Comparison of ENCODE assay signal across 8 mouse cellular contexts in the genomic region with DNA sequence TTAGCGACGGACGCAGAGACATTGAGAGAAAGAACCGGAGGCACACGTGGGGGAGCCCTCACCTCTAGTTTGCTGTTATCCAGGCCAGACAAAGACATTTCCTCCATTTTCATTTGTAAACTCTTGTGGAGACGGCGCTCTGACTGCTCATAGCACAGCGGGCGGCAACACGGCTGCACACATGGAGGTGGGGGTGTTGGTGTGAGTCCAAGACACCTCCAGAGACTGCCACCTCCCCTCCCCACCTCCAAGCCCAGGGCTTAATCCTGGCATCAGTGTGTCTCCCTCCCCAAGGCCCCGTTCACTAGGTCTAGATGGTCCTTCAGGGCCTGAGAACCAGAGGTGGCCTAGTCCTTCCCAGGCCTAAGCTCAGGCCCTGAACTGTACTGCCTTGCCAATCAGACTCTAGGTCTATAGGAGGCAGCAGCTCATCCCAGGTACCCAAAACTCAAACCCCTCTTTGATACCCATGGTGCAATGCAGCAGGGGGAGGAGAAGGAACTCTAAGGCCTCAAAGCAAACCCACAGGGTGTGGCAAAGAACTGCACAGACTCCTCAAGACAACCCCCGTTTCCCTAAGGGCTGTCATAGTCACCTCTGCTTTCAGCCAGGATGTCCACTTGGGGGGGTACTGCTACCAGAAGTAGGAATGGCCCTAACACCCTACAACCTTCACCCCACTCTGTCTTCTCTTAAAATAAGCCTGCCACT. TPM values are rescaled to one million over a fixed set of nuclear protein-coding genes. Genes with fewer than 3 reads are reported as not detected.
DNase-seq lines count a peak whose midpoint lies in the region; ATAC-seq and TF ChIP-seq lines count a peak whose summit lies in the region.

No protein-coding gene starts in this region.

- WGBS in embryonic facial prominence, embryonic 11.5 days: 79% methylated on average over 12 of the region's 12 CpGs
- 69% methylated on average over 12 of the region's 12 CpGs for WGBS in hindbrain, embryonic 13.5 days
- 50% methylated on average over 12 of the region's 12 CpGs for WGBS in lung, embryonic 16.5 days
- 17% methylated on average over 12 of the region's 12 CpGs for WGBS in olfactory bulb, adult 2 months

- H3K4me3 ChIP-seq in embryonic facial prominence, embryonic 11.5 days (ENCODE audit: low read depth, low read length): peak overlapping the region; percentile 96
- peak overlapping the region; percentile 71 for H3K4me3 ChIP-seq in hindbrain, embryonic 13.5 days
- peak overlapping the region; percentile 79 for H3K4me3 ChIP-seq in lung, embryonic 16.5 days (ENCODE audit: low read length)
- H3K4me3 ChIP-seq in olfactory bulb, adult 2 months (ENCODE audit: insufficient read depth, low read depth, low read length): peak overlapping the region; percentile 93

- no peaks in the 10 kb centered on the region for H3K27me3 ChIP-seq in embryonic facial prominence, embryonic 11.5 days (ENCODE audit: control insufficient read depth, insufficient read depth, low read length)
- H3K27me3 ChIP-seq in hindbrain, embryonic 13.5 days: no peaks in the 10 kb centered on the region
- H3K27me3 ChIP-seq in lung, embryonic 16.5 days (ENCODE audit: control insufficient read depth, insufficient read depth, low read depth, low read length): no peaks in the 10 kb centered on the region

- H3K36me3 ChIP-seq in embryonic facial prominence, embryonic 11.5 days (replicated peaks; ENCODE audit: control insufficient read depth, insufficient read depth, low read depth, low read length): peaks cover 9% of the 10 kb centered on the region
- H3K36me3 ChIP-seq in hindbrain, embryonic 13.5 days: peaks cover 44% of the 10 kb centered on the region
- H3K36me3 ChIP-seq in lung, embryonic 16.5 days (ENCODE audit: control insufficient read depth, insufficient read depth, low read length): peaks cover 27% of the 10 kb centered on the region

- peak overlapping the region; percentile 87 for H3K4me2 ChIP-seq in embryonic facial prominence, embryonic 11.5 days (ENCODE audit: low read depth, low read length)
- H3K4me2 ChIP-seq in hindbrain, embryonic 13.5 days: peak overlapping the region; percentile 93
- peak overlapping the region; percentile 56 for H3K4me2 ChIP-seq in lung, embryonic 16.5 days (ENCODE audit: low read depth, low read length)

- TF ChIP-seq POLR2A in olfactory bulb, adult 2 months (IDR thresholded peaks at IDR 0.05; ENCODE audit: insufficient read depth, low read depth, low read length): no peak

- H3K4me1 ChIP-seq in embryonic facial prominence, embryonic 11.5 days (ENCODE audit: control insufficient read depth, insufficient read depth, low read length): peaks cover 6% of the 10 kb centered on the region; the same call in 1 of the 2 replicates
- H3K4me1 ChIP-seq in hindbrain, embryonic 13.5 days (replicated peaks): peaks cover 29% of the 10 kb centered on the region
- peaks cover 18% of the 10 kb centered on the region for H3K4me1 ChIP-seq in lung, embryonic 16.5 days (replicated peaks; ENCODE audit: control insufficient read depth, insufficient read depth, low read length)
- H3K4me1 ChIP-seq in olfactory bulb, adult 2 months (ENCODE audit: control insufficient read depth, insufficient read depth, low read length): peaks cover 21% of the 10 kb centered on the region

- DNase-seq in 3T3-L1 (ENCODE audit: low read depth, low spot score): peak; percentile 87
- DNase-seq in CD4-positive helper T cell, adult 2 months (ENCODE audit: low read depth, low spot score): peak; percentile 87
- peak; percentile 38 for DNase-seq in embryonic facial prominence, embryonic 11.5 days (ENCODE audit: low spot score)
- DNase-seq in embryo, embryonic 11 days: no peak
- no peak for DNase-seq in kidney, postnatal 14 days

- no peak for TF ChIP-seq CTCF in olfactory bulb, adult 2 months (IDR thresholded peaks at IDR 0.05; ENCODE audit: insufficient read depth, low read depth, low read length)

- peak overlapping the region; percentile 89 for H3K9ac ChIP-seq in embryonic facial prominence, embryonic 11.5 days (replicated peaks; ENCODE audit: low read length)
- peak overlapping the region; percentile 94 for H3K9ac ChIP-seq in hindbrain, embryonic 13.5 days
- peak overlapping the region; percentile 90 for H3K9ac ChIP-seq in lung, embryonic 16.5 days (ENCODE audit: low read length)

- H3K27ac ChIP-seq in embryonic facial prominence, embryonic 11.5 days (replicated peaks; ENCODE audit: low read depth, low read length): peak overlapping the region; percentile 99
- peak overlapping the region; percentile 98 for H3K27ac ChIP-seq in hindbrain, embryonic 13.5 days
- peak overlapping the region; percentile 99 for H3K27ac ChIP-seq in lung, embryonic 16.5 days (ENCODE audit: low read length)
- 0 out of 2 replicates have a peak overlapping the region, but pooled peaks have one; percentile 64 for H3K27ac ChIP-seq in olfactory bulb, adult 2 months (ENCODE audit: insufficient read depth, low read depth, low read length)

- ATAC-seq in embryonic facial prominence, embryonic 11.5 days (replicated peaks; ENCODE audit: insufficient number of reproducible peaks, low FRiP score, low TSS enrichment, low read depth): no peak
- 0 out of 2 replicates have a peak, but pooled peaks have one; percentile 1 for ATAC-seq in hindbrain, embryonic 13.5 days (ENCODE audit: low FRiP score)
- no peak for ATAC-seq in lung, embryonic 16.5 days (ENCODE audit: low read depth)

- H3K9me3 ChIP-seq in embryonic facial prominence, embryonic 11.5 days (replicated peaks; ENCODE audit: control insufficient read depth, low read length): no peaks in the 10 kb centered on the region
- no peaks in the 10 kb centered on the region for H3K9me3 ChIP-seq in hindbrain, embryonic 13.5 days
- H3K9me3 ChIP-seq in lung, embryonic 16.5 days (ENCODE audit: control insufficient read depth, low read length): no peaks in the 10 kb centered on the region

RNA-seq across cellular contexts. Expression of gene Atxn7l3, which starts 1.4 kb away (rescaled TPM):
- polyA plus RNA-seq in embryonic facial prominence, embryonic 11.5 days (2014; fragmentation: Nextera tagmentation; extraction: Ambion mirVana): 15.1 and 17.3 TPM in 2 replicates
- 29.2 and 29.9 TPM in 2 replicates for polyA plus RNA-seq in hindbrain, embryonic 13.5 days (2015; fragmentation: Nextera tagmentation; extraction: Ambion mirVana)
- 11.1 and 11.6 TPM in 2 replicates for polyA plus RNA-seq in lung, embryonic 16.5 days (2015; fragmentation: Nextera tagmentation; extraction: Ambion mirVana)
- not detected in 2 replicates for polyA plus RNA-seq in olfactory bulb, adult 2 months (2012; ENCODE audit: insufficient read depth, insufficient read length, low replicate concordance, missing spikeins)

RNA-seq across cellular contexts. Expression of gene Tmub2, which starts 10.3 kb away (rescaled TPM):
- polyA plus RNA-seq in embryonic facial prominence, embryonic 11.5 days (2014; fragmentation: Nextera tagmentation; extraction: Ambion mirVana): 40.9 and 50.1 TPM in 2 replicates
- polyA plus RNA-seq in hindbrain, embryonic 13.5 days (2015; fragmentation: Nextera tagmentation; extraction: Ambion mirVana): 81.3 and 82.8 TPM in 2 replicates
- 52.8 and 60.2 TPM in 2 replicates for polyA plus RNA-seq in lung, embryonic 16.5 days (2015; fragmentation: Nextera tagmentation; extraction: Ambion mirVana)
- 472 TPM in 1 of 2 replicates, not detected in the other for polyA plus RNA-seq in olfactory bulb, adult 2 months (2012; ENCODE audit: insufficient read depth, insufficient read length, low replicate concordance, missing spikeins)

RNA-seq across cellular contexts. Expression of gene Ubtf, which starts 24.5 kb away (rescaled TPM):
- polyA plus RNA-seq in embryonic facial prominence, embryonic 11.5 days (2014; fragmentation: Nextera tagmentation; extraction: Ambion mirVana): 81.0 and 84.5 TPM in 2 replicates
- 77.1 and 82.7 TPM in 2 replicates for polyA plus RNA-seq in hindbrain, embryonic 13.5 days (2015; fragmentation: Nextera tagmentation; extraction: Ambion mirVana)
- polyA plus RNA-seq in lung, embryonic 16.5 days (2015; fragmentation: Nextera tagmentation; extraction: Ambion mirVana): 69.6 and 73.0 TPM in 2 replicates
- 213 TPM in 1 of 2 replicates, not detected in the other for polyA plus RNA-seq in olfactory bulb, adult 2 months (2012; ENCODE audit: insufficient read depth, insufficient read length, low replicate concordance, missing spikeins)

RNA-seq across cellular contexts. Expression of gene Asb16, which starts 26.5 kb away (rescaled TPM):
- 0.11 TPM in 1 of 2 replicates, not detected in the other for polyA plus RNA-seq in embryonic facial prominence, embryonic 11.5 days (2014; fragmentation: Nextera tagmentation; extraction: Ambion mirVana)
- polyA plus RNA-seq in hindbrain, embryonic 13.5 days (2015; fragmentation: Nextera tagmentation; extraction: Ambion mirVana): not detected in 2 replicates
- 0.05 and 0.08 TPM in 2 replicates for polyA plus RNA-seq in lung, embryonic 16.5 days (2015; fragmentation: Nextera tagmentation; extraction: Ambion mirVana)
- not detected in 2 replicates for polyA plus RNA-seq in olfactory bulb, adult 2 months (2012; ENCODE audit: insufficient read depth, insufficient read length, low replicate concordance, missing spikeins)

RNA-seq across cellular contexts. Expression of gene BC030867, which starts 46.4 kb away (rescaled TPM):
- 20.8 and 20.9 TPM in 2 replicates for polyA plus RNA-seq in embryonic facial prominence, embryonic 11.5 days (2014; fragmentation: Nextera tagmentation; extraction: Ambion mirVana)
- polyA plus RNA-seq in hindbrain, embryonic 13.5 days (2015; fragmentation: Nextera tagmentation; extraction: Ambion mirVana): 3.8 TPM in 2 replicates
- polyA plus RNA-seq in lung, embryonic 16.5 days (2015; fragmentation: Nextera tagmentation; extraction: Ambion mirVana): 18.7 and 19.4 TPM in 2 replicates
- not detected in 2 replicates for polyA plus RNA-seq in olfactory bulb, adult 2 months (2012; ENCODE audit: insufficient read depth, insufficient read length, low replicate concordance, missing spikeins)

Comparison
In these comparisons a context has a peak if more than half of its experiments do, and no peak if none do; other contexts are left out.
1. DNase-seq: peak in 3T3-L1 (single experiment), CD4-positive helper T cell, adult 2 months (single experiment) and embryonic facial prominence, embryonic 11.5 days (single experiment); none in embryo, embryonic 11 days (single experiment) and kidney, postnatal 14 days (single experiment).
2. Peak in every context shown above with its lines, with median percentiles within 50 percentile points of each other: H3K27ac ChIP-seq, H3K4me2 ChIP-seq, H3K4me3 ChIP-seq and H3K9ac ChIP-seq.